Mouse (Mus musculus) MEL (cell line): ENCODE measurements around the gene Rasl11b.

Source experiments
- BHLHE40 ChIP-seq: IDR thresholded peaks from 2 replicates; pipeline ENCODE4 v1.6.1; 2012; ENCODE audit warnings: low read depth, mild to moderate bottlenecking, inconsistent platforms, low read length, improper control_type of control experiment, borderline replicate concordance
- CTCF ChIP-seq, 3 experiments: IDR thresholded peaks in 2 of 3; conservative IDR thresholded peaks in 1 of 3; 2 replicates each; pipeline ENCODE4 v1.5.1; 2011 to 2012; ENCODE audit warnings: low read length in 3 of 3, low read depth in 2 of 3, mild to moderate bottlenecking in 2 of 3, improper control_type of control experiment in 1 of 3, inconsistent platforms in 1 of 3, mixed read lengths in 1 of 3, moderate library complexity in 1 of 3; ENCODE audit not compliant: control insufficient read depth in 1 of 3, insufficient read depth in 1 of 3, poor library complexity in 1 of 3, severe bottlenecking in 1 of 3
- E2F4 ChIP-seq: IDR thresholded peaks from 2 replicates; pipeline ENCODE4 v1.6.1; 2011; ENCODE audit warnings: low read depth, low read length, improper control_type of control experiment, borderline replicate concordance
- EP300 ChIP-seq, 2 experiments: IDR thresholded peaks; 2 replicates each; pipeline ENCODE4 v1.6.1; 2011; ENCODE audit warnings: improper control_type of control experiment in 2 of 2, low read length in 2 of 2, low read depth in 1 of 2, mild to moderate bottlenecking in 1 of 2
- HCFC1 ChIP-seq: IDR thresholded peaks from 2 replicates; pipeline ENCODE4 v1.6.1; 2012; ENCODE audit warnings: low read depth, mild to moderate bottlenecking, inconsistent platforms, low read length, improper control_type of control experiment, moderate library complexity
- MAX ChIP-seq: IDR thresholded peaks from 2 replicates; pipeline ENCODE4 v1.6.1; 2011; ENCODE audit warnings: low read length, improper control_type of control experiment
- MEF2A ChIP-seq: IDR thresholded peaks from 2 replicates; pipeline ENCODE4 v1.6.1; 2014; ENCODE audit warnings: low read depth, mild to moderate bottlenecking, inconsistent platforms, low read length, improper control_type of control experiment; ENCODE audit not compliant: poor library complexity, insufficient replicate concordance, severe bottlenecking; ENCODE audit errors: extremely low read depth
- MYC ChIP-seq: IDR thresholded peaks from 2 replicates; pipeline ENCODE4 v1.6.1; 2011; ENCODE audit warnings: low read depth, mild to moderate bottlenecking, low read length, improper control_type of control experiment, moderate library complexity
- NRF1 ChIP-seq: IDR thresholded peaks from 2 replicates; pipeline ENCODE4 v1.6.1; 2014; ENCODE audit warnings: low read depth, mild to moderate bottlenecking, inconsistent platforms, low read length, improper control_type of control experiment, moderate library complexity; ENCODE audit not compliant: poor library complexity, insufficient read depth, severe bottlenecking
- POLR2A ChIP-seq, 2 experiments: IDR thresholded peaks; 2 replicates each; pipeline ENCODE4 v1.6.1; 2011 to 2012; ENCODE audit warnings: low read length in 2 of 2, mild to moderate bottlenecking in 2 of 2, control low read depth in 1 of 2, improper control_type of control experiment in 1 of 2, low read depth in 1 of 2, moderate library complexity in 1 of 2; ENCODE audit not compliant: control insufficient read depth in 1 of 2, insufficient read depth in 1 of 2, poor library complexity in 1 of 2
- SIN3A ChIP-seq: IDR thresholded peaks from 2 replicates; pipeline ENCODE4 v1.6.1; 2012; ENCODE audit warnings: low read length, improper control_type of control experiment, inconsistent platforms
- SMC3 ChIP-seq: IDR thresholded peaks from 2 replicates; pipeline ENCODE4 v1.6.1; 2011; ENCODE audit warnings: low read depth, low read length, improper control_type of control experiment
- ZKSCAN1 ChIP-seq: IDR thresholded peaks from 2 replicates; pipeline ENCODE4 v1.6.1; 2012; ENCODE audit warnings: low read depth, mild to moderate bottlenecking, inconsistent platforms, low read length, improper control_type of control experiment, moderate library complexity

GRCm38 (mm10) chr5:74240926-74241680 is 46.0 kb downstream of the Rasl11b start:
- TF ChIP-seq MEF2A, result no peak
- TF ChIP-seq E2F4, result no peak
- TF ChIP-seq NRF1, result no peak
- TF ChIP-seq POLR2A (IDR thresholded peaks at IDR 0.05; ENCODE audit: control insufficient read depth in 1 of 2, insufficient read depth in 1 of 2, low read depth in 1 of 2, low read length in 2 of 2, poor library complexity in 1 of 2), result no peak
- no peak for TF ChIP-seq HCFC1
- no peak for TF ChIP-seq SMC3
- no peak for TF ChIP-seq SIN3A
- no peak for TF ChIP-seq MAX
- no peak for TF ChIP-seq CTCF (IDR thresholded peaks at IDR 0.05 in 2 of 3, conservative IDR thresholded peaks at IDR 0.05 in 1 of 3; ENCODE audit: control insufficient read depth in 1 of 3, insufficient read depth in 1 of 3, low read depth in 2 of 3, low read length in 3 of 3, poor library complexity in 1 of 3, severe bottlenecking in 1 of 3)
- TF ChIP-seq BHLHE40, result no peak
- TF ChIP-seq ZKSCAN1, result no peak
- no peak for TF ChIP-seq MYC
- TF ChIP-seq EP300 (IDR thresholded peaks at IDR 0.05; ENCODE audit: low read depth in 1 of 2, low read length in 2 of 2), result no peak
